14 mouse cellular contexts compared by ENCODE assay signal in the genomic region with DNA sequence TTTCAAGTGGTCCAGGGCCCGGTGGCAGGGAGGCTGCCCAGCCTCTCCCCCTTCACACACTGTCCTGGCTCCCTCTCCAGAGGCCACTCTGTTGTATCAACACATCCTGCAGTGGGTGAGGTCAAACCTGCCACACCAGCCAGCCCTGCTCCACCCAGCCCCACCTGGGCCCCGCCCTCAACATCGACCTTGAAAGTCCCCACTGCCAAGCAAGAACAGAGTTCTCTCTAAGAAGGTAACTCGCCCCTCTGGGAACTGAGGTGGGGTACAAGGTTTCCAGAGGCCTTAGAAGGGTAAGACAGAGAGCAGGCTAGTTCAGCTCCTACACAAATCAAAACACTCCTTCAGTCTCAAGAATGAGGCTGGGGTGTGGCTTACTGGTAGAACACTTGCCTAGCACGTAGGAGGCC. TPM values are rescaled to one million over a fixed set of nuclear protein-coding genes. Genes with fewer than 3 reads are reported as not detected.
DNase-seq lines count a peak whose midpoint lies in the region; ATAC-seq lines count a peak whose summit lies in the region.
"Had no signal": no experiment of that assay in that cellular context is flagged by ENCODE, and none has a peak within 500 bp of the region (broad histone marks: within the 10 kb centered on the region; RNA-seq: fewer than 3 reads in every experiment).

No protein-coding gene starts in this region.

- H3K4me2 ChIP-seq in embryonic facial prominence, embryonic 11.5 days (ENCODE audit: low read depth, low read length): no peak overlapping the region
- no peak overlapping the region for H3K4me2 ChIP-seq in intestine, embryonic 14.5 days (ENCODE audit: low read length)
- H3K4me2 ChIP-seq: hindbrain, embryonic 13.5 days had no signal

- H3K9ac ChIP-seq in embryonic facial prominence, embryonic 11.5 days (replicated peaks; ENCODE audit: low read length): no peak overlapping the region
- no peak overlapping the region for H3K9ac ChIP-seq in intestine, embryonic 14.5 days (ENCODE audit: low read length)
- H3K9ac ChIP-seq: hindbrain, embryonic 13.5 days had no signal

- no peak overlapping the region for H3K4me3 ChIP-seq in embryonic facial prominence, embryonic 11.5 days (ENCODE audit: low read depth, low read length)
- H3K4me3 ChIP-seq in embryonic facial prominence, embryonic 10.5 days: no peak overlapping the region
- H3K4me3 ChIP-seq in intestine, embryonic 14.5 days (ENCODE audit: low read depth, low read length): no peak overlapping the region
- H3K4me3 ChIP-seq: heart, embryonic 10.5 days; hindbrain, embryonic 13.5 days had no signal

- no peaks in the 10 kb centered on the region for H3K9me3 ChIP-seq in embryonic facial prominence, embryonic 11.5 days (replicated peaks; ENCODE audit: control insufficient read depth, low read length)
- no peaks in the 10 kb centered on the region for H3K9me3 ChIP-seq in embryonic facial prominence, embryonic 10.5 days
- no peaks in the 10 kb centered on the region for H3K9me3 ChIP-seq in intestine, embryonic 14.5 days (ENCODE audit: control insufficient read depth, low read length)
- H3K9me3 ChIP-seq: heart, embryonic 10.5 days; hindbrain, embryonic 13.5 days had no signal

- H3K36me3 ChIP-seq in embryonic facial prominence, embryonic 11.5 days (replicated peaks; ENCODE audit: control insufficient read depth, insufficient read depth, low read depth, low read length): no peaks in the 10 kb centered on the region
- no peaks in the 10 kb centered on the region for H3K36me3 ChIP-seq in embryonic facial prominence, embryonic 10.5 days (replicated peaks)
- no peaks in the 10 kb centered on the region for H3K36me3 ChIP-seq in intestine, embryonic 14.5 days (ENCODE audit: control insufficient read depth, insufficient read depth, low read length)
- H3K36me3 ChIP-seq: heart, embryonic 10.5 days; hindbrain, embryonic 13.5 days had no signal

- ATAC-seq in embryonic facial prominence, embryonic 11.5 days (replicated peaks; ENCODE audit: insufficient number of reproducible peaks, low FRiP score, low TSS enrichment, low read depth): 0 out of 2 replicates have a peak, but pooled peaks have one; percentile 14
- peak; percentile 87 for ATAC-seq in intestine, embryonic 14.5 days (replicated peaks; ENCODE audit: low FRiP score, low TSS enrichment, low read depth)
- ATAC-seq: midbrain, embryonic 16.5 days had no signal

- no peaks in the 10 kb centered on the region for H3K4me1 ChIP-seq in embryonic facial prominence, embryonic 11.5 days (ENCODE audit: control insufficient read depth, insufficient read depth, low read length)
- H3K4me1 ChIP-seq in embryonic facial prominence, embryonic 10.5 days: peaks cover 4% of the 10 kb centered on the region; the same call in 1 of the 2 replicates
- H3K4me1 ChIP-seq in intestine, embryonic 14.5 days (replicated peaks; ENCODE audit: control insufficient read depth, insufficient read depth, low read length): no peaks in the 10 kb centered on the region
- H3K4me1 ChIP-seq: hindbrain, embryonic 13.5 days had no signal

- DNase-seq in embryonic facial prominence, embryonic 11.5 days (ENCODE audit: low spot score): no peak
- no peak for DNase-seq in embryonic facial prominence, embryonic 10.5 days (ENCODE audit: low spot score)
- DNase-seq in intestine, embryonic 14.5 days (ENCODE audit: low spot score): peak; percentile 67
- peak; percentile 64 to 65 for DNase-seq in kidney, postnatal 36 days
- DNase-seq in lung, postnatal 4 days: peak; percentile 53 to 81
- DNase-seq in embryo, embryonic 11 days: no peak
- no peak for DNase-seq in liver
- DNase-seq in spleen, postnatal 10 days (ENCODE audit: low spot score in 2 of 2): no peak
- DNase-seq: cerebellum, adult 9-10 months had no signal

- H3K27ac ChIP-seq in embryonic facial prominence, embryonic 11.5 days (replicated peaks; ENCODE audit: low read depth, low read length): no peak overlapping the region
- no peak overlapping the region for H3K27ac ChIP-seq in embryonic facial prominence, embryonic 10.5 days (replicated peaks)
- no peak overlapping the region for H3K27ac ChIP-seq in intestine, embryonic 14.5 days (ENCODE audit: low read depth)
- H3K27ac ChIP-seq: heart, embryonic 10.5 days; hindbrain, embryonic 13.5 days had no signal

- H3K27me3 ChIP-seq in embryonic facial prominence, embryonic 11.5 days (ENCODE audit: control insufficient read depth, insufficient read depth, low read length): no peaks in the 10 kb centered on the region
- H3K27me3 ChIP-seq in embryonic facial prominence, embryonic 10.5 days (replicated peaks; ENCODE audit: low read depth, poor library complexity, severe bottlenecking): no peaks in the 10 kb centered on the region
- no peaks in the 10 kb centered on the region for H3K27me3 ChIP-seq in intestine, embryonic 14.5 days (replicated peaks; ENCODE audit: control insufficient read depth, insufficient read depth, low read length)
- H3K27me3 ChIP-seq: hindbrain, embryonic 13.5 days had no signal

- 65% methylated on average over 5 of the region's 5 CpGs for WGBS in embryonic facial prominence, embryonic 11.5 days
- WGBS in embryonic facial prominence, embryonic 10.5 days: 61% methylated on average over 5 of the region's 5 CpGs
- 51% methylated on average over 5 of the region's 5 CpGs for WGBS in intestine, embryonic 14.5 days

RNA-seq across cellular contexts. Expression of gene Tmem213, which starts 12.1 kb away (rescaled TPM):
- polyA plus RNA-seq in embryonic facial prominence, embryonic 11.5 days (2014; fragmentation: Nextera tagmentation; extraction: Ambion mirVana): not detected in 2 replicates
- 0.25 and 0.52 TPM in 2 replicates for polyA plus RNA-seq in embryonic facial prominence, embryonic 10.5 days (2016; fragmentation: Nextera tagmentation; extraction: Ambion mirVana)
- 0.31 TPM in 1 of 2 replicates, not detected in the other for polyA plus RNA-seq in intestine, embryonic 14.5 days (2014; fragmentation: Nextera tagmentation; extraction: Ambion mirVana)
- polyA plus RNA-seq: frontal cortex, adult 2 months; heart, embryonic 10.5 days; hindbrain, embryonic 13.5 days; liver, embryonic 16.5 days; midbrain, embryonic 16.5 days had no signal

RNA-seq across cellular contexts. Expression of gene Atp6v0a4, which starts 27.4 kb away (rescaled TPM):
- not detected in 2 replicates for polyA plus RNA-seq in embryonic facial prominence, embryonic 11.5 days (2014; fragmentation: Nextera tagmentation; extraction: Ambion mirVana)
- 0.05 TPM in 2 replicates for polyA plus RNA-seq in embryonic facial prominence, embryonic 10.5 days (2016; fragmentation: Nextera tagmentation; extraction: Ambion mirVana)
- polyA plus RNA-seq in intestine, embryonic 14.5 days (2014; fragmentation: Nextera tagmentation; extraction: Ambion mirVana): 0.97 and 1.9 TPM in 2 replicates
- polyA plus RNA-seq: heart, embryonic 10.5 days had no signal

RNA-seq across cellular contexts. Expression of gene Svopl, which starts 50.2 kb away (rescaled TPM):
- 1.9 and 2.0 TPM in 2 replicates for polyA plus RNA-seq in embryonic facial prominence, embryonic 11.5 days (2014; fragmentation: Nextera tagmentation; extraction: Ambion mirVana)
- polyA plus RNA-seq in embryonic facial prominence, embryonic 10.5 days (2016; fragmentation: Nextera tagmentation; extraction: Ambion mirVana): 1.8 and 2.4 TPM in 2 replicates
- 0.31 and 0.51 TPM in 2 replicates for polyA plus RNA-seq in intestine, embryonic 14.5 days (2014; fragmentation: Nextera tagmentation; extraction: Ambion mirVana)

Comparison
In these comparisons a context has a peak if more than half of its experiments do, and no peak if none do; other contexts are left out.
1. DNase-seq: peak in intestine, embryonic 14.5 days (single experiment), kidney, postnatal 36 days (2 of 2) and lung, postnatal 4 days (2 of 2); none in embryonic facial prominence, embryonic 11.5 days (single experiment), embryonic facial prominence, embryonic 10.5 days (single experiment), embryo, embryonic 11 days (single experiment), liver (single experiment) and spleen, postnatal 10 days (0 of 2).